Mouse (Mus musculus) megakaryocyte, embryonic 14.5 days (primary cell): ENCODE measurements around the gene Rhd.

Source experiments
- FLI1 ChIP-seq: IDR thresholded peaks from 2 replicates; pipeline ENCODE4 v1.6.1; 2012; ENCODE audit warnings: low read length, inconsistent platforms, mixed read lengths
- GATA1 ChIP-seq: IDR thresholded peaks from 3 replicates; pipeline ENCODE4 v1.6.1; 2012; ENCODE audit warnings: mixed read lengths, low read length, inconsistent platforms, borderline replicate concordance

DNA sequence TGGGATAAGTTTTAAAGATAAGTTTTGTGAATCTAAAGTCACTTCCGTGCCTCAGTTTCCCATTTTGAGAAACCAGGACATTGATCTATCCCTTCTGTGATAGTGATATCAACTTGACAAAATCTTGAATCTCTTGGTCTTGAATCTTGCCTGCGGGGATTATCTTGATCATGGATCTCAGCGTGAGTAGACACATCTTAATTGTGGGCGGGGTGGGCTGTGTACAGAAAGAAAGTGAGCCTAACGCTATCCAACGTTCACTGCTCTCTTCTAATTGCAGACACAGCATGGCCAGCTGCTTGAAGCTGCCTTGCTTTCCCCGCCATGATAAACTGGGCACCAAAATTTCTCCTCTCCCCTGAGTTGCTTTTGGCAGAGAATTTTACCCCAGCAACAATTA is 1.3 kb upstream of the Rhd start:
- TF ChIP-seq GATA1: no peak
- no peak for TF ChIP-seq FLI1
